Mouse (Mus musculus) liver, adult 2 months (tissue): ENCODE measurements around the gene Stk32c. TPM values are rescaled to one million over a fixed set of nuclear protein-coding genes. Genes with fewer than 3 reads are reported as not detected.

Experiments used
- DNase-seq: peaks from one replicate; pipeline ENCODE4 v3.0.0-alpha.2; 2011; ENCODE audit warnings: low read depth, low spot score; ENCODE audit errors: extremely low read depth
- H3K27ac ChIP-seq: fragments of 200-500 bp; replicated peaks from 2 replicates; pipeline ENCODE4 v1.5.1; 2012; ENCODE audit warnings: low read depth, mild to moderate bottlenecking, control low read depth, inconsistent platforms, low read length; ENCODE audit not compliant: insufficient read depth
- H3K27me3 ChIP-seq: fragments of 200-500 bp; 2 replicates; pipeline ENCODE4 v1.6.1; 2012; ENCODE audit warnings: mild to moderate bottlenecking, moderate library complexity, low read length, inconsistent platforms; ENCODE audit not compliant: control insufficient read depth, insufficient read depth
- H3K36me3 ChIP-seq: fragments of 200-500 bp; 2 replicates; pipeline ENCODE4 v1.6.1; 2012; ENCODE audit warnings: low read length, inconsistent platforms; ENCODE audit not compliant: control insufficient read depth, insufficient read depth
- H3K4me1 ChIP-seq: fragments of 200-500 bp; 2 replicates; pipeline ENCODE4 v1.6.1; 2011; ENCODE audit warnings: low read length; ENCODE audit not compliant: control insufficient read depth, insufficient read depth
- H3K4me3 ChIP-seq: fragments of 200-500 bp; 2 replicates; pipeline ENCODE4 v1.5.1; 2011; ENCODE audit warnings: low read depth, mild to moderate bottlenecking, control low read depth, low read length, moderate library complexity; ENCODE audit not compliant: insufficient read depth
- H3K79me2 ChIP-seq: fragments of 200-500 bp; 2 replicates; pipeline ENCODE4 v1.6.1; 2012; ENCODE audit warnings: inconsistent platforms, mild to moderate bottlenecking, low read length, moderate library complexity; ENCODE audit not compliant: control insufficient read depth, insufficient read depth
- H3K9ac ChIP-seq: fragments of 200-500 bp; 2 replicates; pipeline ENCODE4 v1.6.1; 2012; ENCODE audit warnings: low read depth, mild to moderate bottlenecking, control low read depth, inconsistent platforms, low read length
- CTCF ChIP-seq: fragments of 200-500 bp; IDR thresholded peaks from 2 replicates; pipeline ENCODE4 v1.5.1; 2011; ENCODE audit warnings: low read depth, low read length, control low read depth
- POLR2A ChIP-seq: fragments of 200-500 bp; IDR thresholded peaks from 2 replicates; pipeline ENCODE4 v1.6.1; 2011; ENCODE audit warnings: low read length, control low read depth; ENCODE audit not compliant: insufficient read depth; ENCODE audit errors: extremely low read depth
- WGBS: fragments of 180-500 bp; shearing (Covaris S2); methylation state at CpG from one replicate; pipeline ENCODE4 v1.1.7; 2018; 5-methylcytosine and 5-hydroxymethylcytosine counted together
- polyA plus RNA-seq: library from polyadenylated mRNA; depleted of rRNA; stranded (reverse); fragments of >200 nt; gene quantifications from 2 replicates; pipeline ENCODE4 v1.2.3, GENCODE M21; 2012
- total RNA-seq: library from RNA; depleted of rRNA; stranded (reverse); fragments of >200 nt; gene quantifications from 2 replicates; pipeline ENCODE4 v1.2.3, GENCODE M21; 2014

Gene Stk32c
- total and polyA plus RNA-seq, 2 experiments = 0.18 to 0.21 TPM

DNA sequence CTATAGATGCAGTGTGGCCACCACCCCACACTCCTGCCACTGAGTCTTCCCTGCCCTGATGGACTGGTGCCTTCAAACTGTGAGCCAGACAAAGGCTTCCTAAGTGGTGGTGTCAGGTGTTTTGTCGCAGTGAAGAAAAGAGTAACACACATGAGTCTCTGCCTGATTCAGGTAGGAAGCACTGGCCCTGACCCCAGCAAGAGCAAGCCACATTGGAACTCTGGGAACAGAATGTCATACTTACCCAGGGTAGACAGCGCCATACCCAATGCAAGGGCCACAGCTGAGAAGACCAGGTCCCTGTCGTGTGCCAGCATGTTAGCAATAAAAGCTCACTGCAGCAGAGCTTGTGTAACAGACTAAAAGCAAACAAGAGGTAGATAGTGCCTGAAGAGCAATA, 33.0 kb downstream of the Stk32c start:
- no peak overlapping the region for H3K27ac ChIP-seq
- no peaks in the 10 kb centered on the region for H3K79me2 ChIP-seq
- H3K4me3 ChIP-seq = no peak overlapping the region
- TF ChIP-seq CTCF = no peak
- TF ChIP-seq POLR2A = no peak
- H3K9ac ChIP-seq = no peak overlapping the region
- no peak for DNase-seq
- no peaks in the 10 kb centered on the region for H3K4me1 ChIP-seq
- H3K36me3 ChIP-seq = no peaks in the 10 kb centered on the region
- peaks cover 4% of the 10 kb centered on the region; the same call in 1 of the 2 replicates for H3K27me3 ChIP-seq
- 84% methylated on average over 3 of the region's 3 CpGs for WGBS

DNA sequence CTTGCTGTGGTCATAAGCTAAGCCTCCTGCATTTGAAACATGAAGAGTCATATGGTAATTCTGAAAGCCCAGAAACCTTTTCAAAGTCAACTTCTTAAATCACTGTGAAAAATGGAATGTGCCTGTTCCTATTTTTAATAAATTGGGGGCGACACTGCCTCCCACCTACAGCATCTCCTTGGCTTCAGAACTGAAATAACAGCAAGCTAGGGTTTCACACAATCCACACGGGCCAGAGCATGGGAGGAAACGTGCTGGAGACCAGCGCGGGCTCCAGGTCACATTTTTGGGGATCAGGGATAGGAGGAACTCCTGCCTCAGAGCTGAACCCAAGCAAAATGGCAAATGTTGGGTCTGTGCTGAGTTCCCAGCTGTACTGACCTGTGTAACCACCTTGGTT, 33.8 kb downstream of the Stk32c start:
- Histone ChIP-seq H3K79me2 (no peaks in the 10 kb centered on the region), H3K9ac (no peak overlapping the region), H3K27me3 (peaks cover 4% of the 10 kb centered on the region; the same call in 1 of the 2 replicates), H3K4me3 (no peak overlapping the region), H3K27ac (no peak overlapping the region), H3K36me3 (no peaks in the 10 kb centered on the region), H3K4me1 (no peaks in the 10 kb centered on the region)
- DNase-seq = no peak
- TF ChIP-seq POLR2A = no peak
- TF ChIP-seq CTCF = no peak
- WGBS = 69% methylated on average over 5 of the region's 5 CpGs

DNA sequence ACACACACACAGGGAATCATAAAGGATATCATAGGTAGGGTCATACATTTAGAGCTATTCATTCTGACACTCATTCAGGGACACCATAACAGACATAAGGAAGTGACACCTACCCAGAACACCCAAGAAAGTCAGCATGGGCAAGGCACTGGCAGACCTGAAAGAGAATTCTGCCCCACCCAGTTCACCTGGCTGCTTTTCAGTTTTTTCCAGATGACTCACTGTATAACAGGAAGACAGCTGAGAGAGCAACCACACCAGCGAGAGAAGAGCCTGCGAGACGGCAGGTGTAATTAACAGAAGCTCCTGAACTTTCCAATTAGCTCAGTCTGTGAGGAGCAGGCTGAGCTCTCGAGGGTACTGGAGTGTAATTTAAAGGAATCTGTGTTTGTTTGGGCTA, 44.0 kb downstream of the Stk32c start:
- 74% methylated on average over 4 of the region's 4 CpGs for WGBS
- TF ChIP-seq POLR2A (no peak), CTCF (no peak)
- H3K27ac ChIP-seq = no peak overlapping the region
- no peak overlapping the region for H3K4me3 ChIP-seq
- no peaks in the 10 kb centered on the region for H3K36me3 ChIP-seq
- H3K27me3 ChIP-seq = no peaks in the 10 kb centered on the region
- no peaks in the 10 kb centered on the region for H3K79me2 ChIP-seq
- H3K9ac ChIP-seq = no peak overlapping the region
- DNase-seq = no peak
- no peaks in the 10 kb centered on the region for H3K4me1 ChIP-seq

DNA sequence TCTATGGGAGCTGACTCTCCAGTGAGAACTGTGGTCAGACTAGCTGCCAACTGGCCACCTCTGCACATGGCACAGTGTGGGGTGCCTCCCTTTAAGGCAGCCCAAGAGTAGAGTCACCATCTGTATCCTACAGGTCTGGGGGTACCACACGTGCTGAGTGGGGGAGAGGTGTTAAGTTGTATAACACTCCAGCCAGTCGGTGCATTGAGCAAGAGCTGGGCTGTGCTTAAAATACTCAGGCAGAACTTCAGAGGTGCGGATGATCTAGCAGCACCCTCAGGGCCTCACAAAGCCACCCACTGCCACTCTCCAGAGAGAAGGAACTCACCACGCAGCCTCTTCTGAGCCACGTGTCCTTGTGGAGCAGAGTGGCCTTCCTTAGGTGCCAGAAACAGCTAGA, 48.7 kb downstream of the Stk32c start:
- WGBS = 73% methylated on average over 5 of the region's 5 CpGs
- no peak overlapping the region for H3K27ac ChIP-seq
- no peak for TF ChIP-seq CTCF
- no peak for TF ChIP-seq POLR2A
- H3K79me2 ChIP-seq = no peaks in the 10 kb centered on the region
- H3K4me3 ChIP-seq = no peak overlapping the region
- no peak for DNase-seq
- H3K4me1 ChIP-seq = no peaks in the 10 kb centered on the region
- no peaks in the 10 kb centered on the region for H3K27me3 ChIP-seq
- no peaks in the 10 kb centered on the region for H3K36me3 ChIP-seq
- H3K9ac ChIP-seq = no peak overlapping the region

DNA sequence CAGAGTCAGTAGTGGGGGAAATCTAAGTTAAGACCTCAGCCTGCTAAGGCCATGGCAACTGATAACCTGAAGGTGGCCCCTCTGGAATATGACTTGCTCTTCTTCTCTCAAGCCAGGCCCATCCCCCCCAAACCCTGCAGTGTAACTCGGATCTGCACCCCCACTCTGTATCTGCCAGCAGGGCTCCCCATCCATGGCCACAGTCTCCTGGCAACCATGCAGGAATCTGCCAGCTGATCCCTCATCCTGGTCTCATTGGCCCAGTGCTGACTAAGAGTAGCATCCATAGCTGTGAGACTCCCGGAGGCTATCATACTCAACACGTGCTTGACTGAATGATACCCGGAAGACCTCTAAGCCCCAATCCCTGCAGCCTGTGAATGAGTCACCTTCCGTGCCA, 54.2 kb downstream of the Stk32c start:
- WGBS = 80% methylated on average over 5 of the region's 5 CpGs
- TF ChIP-seq POLR2A (no peak), CTCF (no peak)
- H3K27me3 ChIP-seq = no peaks in the 10 kb centered on the region
- no peaks in the 10 kb centered on the region for H3K36me3 ChIP-seq
- no peak overlapping the region for H3K4me3 ChIP-seq
- H3K27ac ChIP-seq = no peak overlapping the region
- H3K79me2 ChIP-seq = no peaks in the 10 kb centered on the region
- no peak overlapping the region for H3K9ac ChIP-seq
- no peak for DNase-seq
- H3K4me1 ChIP-seq = no peaks in the 10 kb centered on the region

DNA sequence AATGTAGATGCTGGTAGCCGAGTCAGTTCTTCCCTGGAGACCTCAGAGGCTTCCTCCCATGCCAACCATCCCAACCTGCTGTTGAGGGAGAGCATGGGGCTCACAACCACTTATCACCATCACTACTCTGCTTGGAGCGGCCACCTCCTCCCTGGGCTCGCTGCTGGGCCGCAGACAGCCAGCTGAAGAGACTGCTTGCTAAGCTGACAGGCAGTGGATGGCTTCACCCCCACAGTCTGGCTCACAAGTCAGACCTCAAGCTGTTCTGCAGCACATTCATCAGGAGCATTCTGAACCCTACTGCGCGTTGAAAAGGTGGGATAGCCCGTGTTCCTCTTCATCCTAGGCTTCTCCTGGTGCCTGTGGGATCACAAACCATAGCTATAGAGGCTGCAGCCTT, 54.6 kb downstream of the Stk32c start:
- no peak for DNase-seq
- H3K36me3 ChIP-seq = no peaks in the 10 kb centered on the region
- no peak overlapping the region for H3K27ac ChIP-seq
- H3K9ac ChIP-seq = no peak overlapping the region
- TF ChIP-seq POLR2A (no peak), CTCF (no peak)
- WGBS = 76% methylated on average over 7 of the region's 7 CpGs
- H3K4me3 ChIP-seq = no peak overlapping the region
- no peaks in the 10 kb centered on the region for H3K27me3 ChIP-seq
- H3K79me2 ChIP-seq = no peaks in the 10 kb centered on the region
- no peaks in the 10 kb centered on the region for H3K4me1 ChIP-seq
